Mouse (Mus musculus): ENCODE measurements around the gene Pde7b.

The Pde7b gene

DNA sequence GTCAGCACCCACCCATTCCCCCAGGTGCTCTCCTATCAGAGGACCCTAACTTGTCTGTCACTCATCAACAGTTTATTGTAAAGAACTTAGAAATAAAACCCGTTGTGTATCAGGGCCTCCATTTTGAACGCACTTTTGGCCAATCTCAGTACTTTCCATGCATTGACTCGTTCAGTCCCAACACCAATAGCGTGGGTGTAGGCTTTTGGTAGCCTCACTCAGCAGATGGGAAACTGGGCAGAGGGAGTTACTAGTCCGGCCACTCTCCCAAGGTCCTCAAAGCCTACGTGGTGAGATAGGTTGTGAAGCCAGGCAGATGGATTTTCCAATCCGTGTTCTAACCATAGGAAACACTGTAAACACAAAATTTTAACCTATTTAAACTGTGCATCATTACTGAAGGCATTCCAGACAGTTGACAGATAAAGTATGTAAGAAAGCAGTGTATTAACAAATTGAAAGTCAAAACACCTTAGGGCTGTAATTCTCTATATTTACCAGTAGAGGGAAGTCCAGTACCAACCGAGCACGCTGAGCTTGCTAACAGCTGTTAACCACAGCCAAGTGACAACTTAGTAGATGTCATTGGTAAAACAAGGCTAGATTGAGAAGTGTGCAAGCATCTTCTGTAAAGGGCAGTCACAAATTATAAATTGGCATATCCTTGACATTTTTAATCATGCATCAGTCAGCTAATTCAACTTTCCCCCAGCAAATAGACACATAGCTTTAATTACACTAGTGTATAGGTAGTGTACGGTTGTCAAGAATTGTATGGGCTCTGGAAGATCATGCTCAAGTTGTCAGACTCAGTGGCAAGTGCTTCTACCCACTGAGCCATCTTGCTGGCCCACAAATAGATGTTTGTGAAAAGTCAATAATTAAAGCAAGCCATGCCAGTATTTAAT lies 363.1 kb downstream of the Pde7b start:
- peak; percentile 50 for DNase-seq (ENCODE audit: low read depth, low spot score)

DNA sequence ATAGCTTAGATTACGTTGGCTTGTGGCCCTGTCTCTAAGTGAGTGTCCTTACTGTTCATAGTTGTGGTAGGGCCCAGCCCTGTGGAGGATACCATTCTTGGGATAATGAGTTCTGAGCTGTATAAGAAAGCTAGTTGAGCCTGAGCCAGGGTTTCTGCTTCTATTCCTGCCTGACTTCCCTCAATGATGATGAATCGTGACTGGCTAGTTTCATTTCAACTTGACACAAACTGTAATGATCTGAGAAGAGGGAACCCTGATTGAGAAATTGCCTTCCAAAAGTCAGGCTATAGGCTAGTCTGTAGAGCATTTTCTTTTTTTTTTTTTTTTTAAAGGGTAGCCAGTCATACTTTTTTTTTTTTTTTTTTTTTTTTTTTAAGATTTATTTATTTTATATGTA lies 376.0 kb downstream of the Pde7b start:
- DNase-seq (ENCODE audit: low read depth, low spot score) = no peak

Measured in CD4-positive helper T cell, adult 2 months (primary cell).